Mouse (Mus musculus): ENCODE results near the gene Hcn1.

The Hcn1 gene

GRCm38 (mm10) chr13:118023381-118023780, 421.3 kb downstream of the Hcn1 start:
- in situ Hi-C loops (cut with MboI, MseI) = no loop called here

- in situ Hi-C loops (cut with MboI, MseI) = no loop called here
Measured at GRCm38 (mm10) chr13:118026510-118026909, 424.4 kb downstream of the Hcn1 start.

- in situ Hi-C loops (cut with MboI, MseI) = no loop called here
Measured at GRCm38 (mm10) chr13:118027868-118028267, 425.7 kb downstream of the Hcn1 start.

GRCm38 (mm10) chr13:118028662-118029061, 426.5 kb downstream of the Hcn1 start:
- in situ Hi-C loops (cut with MboI, MseI) = no loop called here

GRCm38 (mm10) chr13:118029579-118029978, 427.5 kb downstream of the Hcn1 start:
- in situ Hi-C loops (cut with MboI, MseI) = no loop called here

- in situ Hi-C loops (cut with MboI, MseI) = no loop called here
Measured at GRCm38 (mm10) chr13:118035598-118035997, 433.5 kb downstream of the Hcn1 start.

Data from T-helper 2 cell (primary cell).